Mouse (Mus musculus): Measurements from ENCODE around the gene Hecw2.

Hecw2 gene

GRCm38 (mm10) chr1:53978514-53978831 lies 216.5 kb downstream of the Hecw2 start:
- no peak for DNase-seq (ENCODE audit: low spot score)

GRCm38 (mm10) chr1:53977806-53978513 lies 217.0 kb downstream of the Hecw2 start:
- DNase-seq (ENCODE audit: low spot score), result no peak

- no peak for DNase-seq (ENCODE audit: low spot score)
These were observed 218.2 kb downstream of the Hecw2 start for GRCm38 (mm10) chr1:53976721-53977120.

GRCm38 (mm10) chr1:53976100-53976499 lies 218.9 kb downstream of the Hecw2 start:
- no peak for DNase-seq (ENCODE audit: low spot score)

GRCm38 (mm10) chr1:53974941-53975340 lies 220.0 kb downstream of the Hecw2 start:
- no peak for DNase-seq (ENCODE audit: low spot score)

GRCm38 (mm10) chr1:53970326-53970977 lies 224.5 kb downstream of the Hecw2 start:
- DNase-seq (ENCODE audit: low spot score), result no peak

GRCm38 (mm10) chr1:53952395-53952794 lies 242.6 kb downstream of the Hecw2 start:
- DNase-seq (ENCODE audit: low spot score), result no peak

GRCm38 (mm10) chr1:53945815-53946214 lies 249.2 kb downstream of the Hecw2 start:
- DNase-seq (ENCODE audit: low spot score), result no peak

- no peak for DNase-seq (ENCODE audit: low spot score)
These were observed 252.5 kb downstream of the Hecw2 start for GRCm38 (mm10) chr1:53942468-53942867.

GRCm38 (mm10) chr1:53941528-53941927 lies 253.4 kb downstream of the Hecw2 start:
- DNase-seq (ENCODE audit: low spot score), result no peak

GRCm38 (mm10) chr1:53940268-53941017 lies 254.5 kb downstream of the Hecw2 start:
- no peak for DNase-seq (ENCODE audit: low spot score)

GRCm38 (mm10) chr1:53939291-53939690 lies 255.7 kb downstream of the Hecw2 start:
- no peak for DNase-seq (ENCODE audit: low spot score)

GRCm38 (mm10) chr1:53933308-53933707 lies 261.7 kb downstream of the Hecw2 start:
- no peak for DNase-seq (ENCODE audit: low spot score)

- DNase-seq (ENCODE audit: low spot score), result no peak
These were observed 263.7 kb downstream of the Hecw2 start for GRCm38 (mm10) chr1:53931314-53931713.

GRCm38 (mm10) chr1:53927605-53928004 lies 267.4 kb downstream of the Hecw2 start:
- no peak for DNase-seq (ENCODE audit: low spot score)

- no peak for DNase-seq (ENCODE audit: low spot score)
These were observed 269.6 kb downstream of the Hecw2 start for GRCm38 (mm10) chr1:53925149-53925901.

GRCm38 (mm10) chr1:53911848-53912247 lies 283.1 kb downstream of the Hecw2 start:
- DNase-seq (ENCODE audit: low spot score), result no peak

- no peak for DNase-seq (ENCODE audit: low spot score)
These were observed 284.7 kb downstream of the Hecw2 start for GRCm38 (mm10) chr1:53910251-53910650.

GRCm38 (mm10) chr1:53909118-53909517 lies 285.9 kb downstream of the Hecw2 start:
- no peak for DNase-seq (ENCODE audit: low spot score)

GRCm38 (mm10) chr1:53906175-53906574 lies 288.8 kb downstream of the Hecw2 start:
- DNase-seq (ENCODE audit: low spot score), result no peak

- DNase-seq (ENCODE audit: low spot score), result no peak
These were observed 294.6 kb downstream of the Hecw2 start for GRCm38 (mm10) chr1:53900416-53900815.

GRCm38 (mm10) chr1:53894299-53894698 lies 300.7 kb downstream of the Hecw2 start:
- no peak for DNase-seq (ENCODE audit: low spot score)

Data from urinary bladder, postnatal 10 days (tissue).